Mouse (Mus musculus): ENCODE data around the gene Dlk2. TPM values are rescaled to one million over a fixed set of nuclear protein-coding genes. Genes with fewer than 3 reads are reported as not detected.

The Dlk2 gene
- polyA plus RNA-seq, 1 experiment from 2014 or later: 0.77 TPM

GRCm38 (mm10) chr17:46309835-46310234, 12.6 kb downstream of the Dlk2 start:
- Histone ChIP-seq H3K36me3 (peaks cover 5% of the 10 kb centered on the region; the same call in 1 of the 2 replicates), H3K4me1 (peaks cover 21% of the 10 kb centered on the region), H3K9me3 (no peaks in the 10 kb centered on the region), H3K27ac (peak overlapping the region; percentile 54; the same call in 1 of the 2 replicates), H3K27me3 (ENCODE audit: insufficient read depth, poor library complexity, severe bottlenecking) (peaks cover 6% of the 10 kb centered on the region; the same call in 1 of the 2 replicates), H3K4me3 (no peak overlapping the region)
- DNase-seq (ENCODE audit: low spot score): no peak
- 52% methylated on average over 12 of the region's 12 CpGs for WGBS

DNA sequence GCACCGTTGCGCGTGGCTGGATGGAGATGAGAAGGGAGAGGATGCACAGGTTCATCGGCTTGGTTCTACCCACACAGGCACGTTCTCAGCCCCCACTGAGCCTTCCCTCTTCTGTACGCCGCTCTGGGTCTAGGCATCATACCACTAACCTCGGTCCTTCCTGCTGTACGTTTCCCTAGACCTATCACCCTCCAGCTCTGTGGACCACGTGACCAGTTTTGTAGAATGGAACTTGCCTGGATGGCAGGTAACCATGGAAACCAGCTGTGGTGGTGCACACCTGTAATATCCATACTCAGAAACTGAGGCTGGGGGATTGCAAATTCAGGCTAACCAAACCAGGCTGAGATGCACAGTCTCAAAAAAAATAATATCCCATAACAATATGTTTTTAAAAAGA, 13.3 kb downstream of the Dlk2 start:
- H3K27me3 ChIP-seq (ENCODE audit: insufficient read depth, poor library complexity, severe bottlenecking): peaks cover 6% of the 10 kb centered on the region; the same call in 1 of the 2 replicates
- peaks cover 17% of the 10 kb centered on the region for H3K4me1 ChIP-seq
- H3K4me3 ChIP-seq: no peak overlapping the region
- 84% methylated on average over 10 of the region's 10 CpGs for WGBS
- H3K36me3 ChIP-seq: peaks cover 5% of the 10 kb centered on the region; the same call in 1 of the 2 replicates
- H3K27ac ChIP-seq: no peak overlapping the region
- DNase-seq (ENCODE audit: low spot score): no peak
- H3K9me3 ChIP-seq: no peaks in the 10 kb centered on the region

- WGBS: 80% methylated on average over 9 of the region's 9 CpGs
- 0 out of 2 replicates have a peak, but pooled peaks cover 2% of the 10 kb centered on the region for H3K36me3 ChIP-seq
- H3K4me3 ChIP-seq: no peak overlapping the region
- H3K27ac ChIP-seq: no peak overlapping the region
- no peaks in the 10 kb centered on the region; the same call in 1 of the 2 replicates for H3K27me3 ChIP-seq (ENCODE audit: insufficient read depth, poor library complexity, severe bottlenecking)
- DNase-seq (ENCODE audit: low spot score): no peak
- H3K9me3 ChIP-seq: no peaks in the 10 kb centered on the region
- peaks cover 11% of the 10 kb centered on the region for H3K4me1 ChIP-seq
Measured at GRCm38 (mm10) chr17:46313135-46313715, 16.0 kb downstream of the Dlk2 start.

DNA sequence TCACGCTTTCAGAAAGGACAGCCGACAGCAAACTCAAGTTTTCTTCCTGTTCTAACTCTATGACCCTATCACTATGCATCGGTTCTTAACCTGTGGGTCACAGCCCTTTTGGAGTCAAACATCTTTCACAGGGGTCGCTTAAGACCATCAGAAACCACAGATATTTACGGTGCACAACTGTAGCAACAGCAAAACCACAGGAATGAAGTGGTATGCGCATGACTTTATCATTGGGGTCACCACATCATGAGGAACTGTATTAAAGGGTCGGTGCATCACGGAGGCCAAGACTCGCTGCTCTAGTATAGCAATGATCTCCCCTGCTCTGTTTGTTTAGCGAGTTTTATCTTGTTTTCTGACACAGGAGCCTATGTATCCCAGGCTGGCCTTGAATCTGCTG, 18.6 kb downstream of the Dlk2 start:
- no peak for DNase-seq (ENCODE audit: low spot score)
- Histone ChIP-seq H3K27me3 (ENCODE audit: insufficient read depth, poor library complexity, severe bottlenecking) (no peaks in the 10 kb centered on the region; the same call in 1 of the 2 replicates), H3K4me3 (no peak overlapping the region), H3K9me3 (no peaks in the 10 kb centered on the region), H3K4me1 (no peaks in the 10 kb centered on the region), H3K27ac (no peak overlapping the region), H3K36me3 (peaks cover 6% of the 10 kb centered on the region)
- WGBS: 82% methylated on average over 10 of the region's 10 CpGs

- no peaks in the 10 kb centered on the region for H3K9me3 ChIP-seq
- no peaks in the 10 kb centered on the region for H3K27me3 ChIP-seq (ENCODE audit: insufficient read depth, poor library complexity, severe bottlenecking)
- H3K27ac ChIP-seq: no peak overlapping the region
- no peaks in the 10 kb centered on the region for H3K4me1 ChIP-seq
- peaks cover 36% of the 10 kb centered on the region for H3K36me3 ChIP-seq
- 78% methylated on average over 6 of the region's 6 CpGs for WGBS
- DNase-seq (ENCODE audit: low spot score): no peak
- H3K4me3 ChIP-seq: no peak overlapping the region
Measured at GRCm38 (mm10) chr17:46320492-46320891, 23.3 kb downstream of the Dlk2 start.

- H3K4me1 ChIP-seq: no peaks in the 10 kb centered on the region
- H3K27ac ChIP-seq: no peak overlapping the region
- no peaks in the 10 kb centered on the region for H3K27me3 ChIP-seq (ENCODE audit: insufficient read depth, poor library complexity, severe bottlenecking)
- no peak overlapping the region for H3K4me3 ChIP-seq
- H3K36me3 ChIP-seq: peaks cover 36% of the 10 kb centered on the region
- no peak for DNase-seq (ENCODE audit: low spot score)
- no peaks in the 10 kb centered on the region for H3K9me3 ChIP-seq
- WGBS: 82% methylated on average over 14 of the region's 14 CpGs
Measured at GRCm38 (mm10) chr17:46322046-46322823, 25.0 kb downstream of the Dlk2 start.

GRCm38 (mm10) chr17:46327413-46327905, 30.2 kb downstream of the Dlk2 start:
- DNase-seq (ENCODE audit: low spot score): no peak
- WGBS: 4% methylated on average over 27 of the region's 27 CpGs
- Histone ChIP-seq H3K9me3 (no peaks in the 10 kb centered on the region), H3K27ac (peak overlapping the region; percentile 94), H3K4me3 (peak overlapping the region; percentile 79), H3K4me1 (no peaks in the 10 kb centered on the region), H3K27me3 (ENCODE audit: insufficient read depth, poor library complexity, severe bottlenecking) (no peaks in the 10 kb centered on the region), H3K36me3 (peaks cover 18% of the 10 kb centered on the region)

GRCm38 (mm10) chr17:46327906-46328534, 30.8 kb downstream of the Dlk2 start, which contains the start of gene Abcc10:
Abcc10 (minus strand) TSS chr17:46328352.
- peak; percentile 98 for DNase-seq (ENCODE audit: low spot score)
- peak within 1 kb of the TSS; percentile 79 for H3K4me3 ChIP-seq
- H3K36me3 ChIP-seq: peaks cover 14% of the 10 kb centered on the region
- H3K27me3 ChIP-seq (ENCODE audit: insufficient read depth, poor library complexity, severe bottlenecking): no peaks in the 10 kb centered on the region
- under 1% methylated on average over 40 of the region's 40 CpGs for WGBS
- no peaks in the 10 kb centered on the region for H3K4me1 ChIP-seq
- H3K27ac ChIP-seq: peak within 1 kb of the TSS; percentile 94
- no peaks in the 10 kb centered on the region for H3K9me3 ChIP-seq

GRCm38 (mm10) chr17:46328723-46329122, 31.5 kb downstream of the Dlk2 start:
- Histone ChIP-seq H3K4me1 (no peaks in the 10 kb centered on the region), H3K27ac (peak overlapping the region; percentile 62; the same call in 1 of the 2 replicates), H3K9me3 (no peaks in the 10 kb centered on the region), H3K27me3 (ENCODE audit: insufficient read depth, poor library complexity, severe bottlenecking) (no peaks in the 10 kb centered on the region), H3K4me3 (peak overlapping the region; percentile 79), H3K36me3 (peaks cover 7% of the 10 kb centered on the region)
- WGBS: 71% methylated on average over 6 of the region's 6 CpGs
- DNase-seq (ENCODE audit: low spot score): no peak

DNA sequence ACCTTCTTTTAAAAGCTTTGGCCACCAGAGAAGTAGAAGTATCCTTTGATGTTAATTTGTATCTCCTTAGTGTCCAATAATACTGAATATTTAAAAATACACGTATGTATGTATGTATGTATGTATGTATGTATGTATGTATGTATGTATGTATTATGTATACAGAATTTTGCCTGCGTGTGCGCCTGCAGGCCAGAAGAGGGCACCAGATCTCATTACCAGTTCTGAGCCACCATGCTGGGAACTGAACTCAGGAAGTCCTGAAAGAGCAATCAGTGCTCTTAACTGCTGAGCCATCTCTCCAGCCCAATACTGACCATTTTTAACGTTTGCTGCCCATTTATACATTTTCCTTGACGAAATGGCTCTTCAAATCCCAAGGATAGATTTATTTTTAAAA, 39.3 kb downstream of the Dlk2 start:
- DNase-seq (ENCODE audit: low spot score): no peak
- 21% methylated on average over 5 of the region's 5 CpGs for WGBS
- no peak overlapping the region for H3K27ac ChIP-seq

GRCm38 (mm10) chr17:46341208-46341607, 44.0 kb downstream of the Dlk2 start:
- 60% methylated on average over 7 of the region's 7 CpGs for WGBS
- H3K27me3 ChIP-seq (ENCODE audit: insufficient read depth, poor library complexity, severe bottlenecking): no peaks in the 10 kb centered on the region

More for the DNA sequence above, 39.3 kb downstream of the Dlk2 start:
- Histone ChIP-seq H3K9me3 (no peaks in the 10 kb centered on the region), H3K27me3 (ENCODE audit: insufficient read depth, poor library complexity, severe bottlenecking) (no peaks in the 10 kb centered on the region), H3K36me3 (no peaks in the 10 kb centered on the region), H3K4me3 (no peak overlapping the region), H3K4me1 (no peaks in the 10 kb centered on the region)

GRCm38 (mm10) chr17:46351026-46351700, 53.9 kb downstream of the Dlk2 start:
- no peak for DNase-seq (ENCODE audit: low spot score)
- no peak overlapping the region for H3K4me3 ChIP-seq
- H3K27me3 ChIP-seq (ENCODE audit: insufficient read depth, poor library complexity, severe bottlenecking): no peaks in the 10 kb centered on the region
- no peaks in the 10 kb centered on the region for H3K36me3 ChIP-seq
- H3K4me1 ChIP-seq: no peaks in the 10 kb centered on the region
- H3K9me3 ChIP-seq: peaks cover 9% of the 10 kb centered on the region; the same call in 1 of the 2 replicates
- WGBS: 79% methylated on average over 8 of the region's 8 CpGs
- H3K27ac ChIP-seq: no peak overlapping the region

More at GRCm38 (mm10) chr17:46341208-46341607, 44.0 kb downstream of the Dlk2 start:
- Histone ChIP-seq H3K36me3 (no peaks in the 10 kb centered on the region), H3K9me3 (peaks cover 15% of the 10 kb centered on the region), H3K4me1 (no peaks in the 10 kb centered on the region), H3K4me3 (no peak overlapping the region), H3K27ac (no peak overlapping the region)
- DNase-seq (ENCODE audit: low spot score): peak; percentile 61
